Mouse (Mus musculus) kidney, postnatal 0 days (tissue): ENCODE results near the gene Strbp. TPM values are rescaled to one million over a fixed set of nuclear protein-coding genes. Genes with fewer than 3 reads are reported as not detected.

Source experiments
- ATAC-seq: fragments of 200-750 bp; cut with Nextera tagmentation; replicated peaks from 2 replicates; pipeline ENCODE4 v1.8.0; 2017; ENCODE audit warnings: low read depth, moderate number of reproducible peaks, moderate TSS enrichment, moderate library complexity; ENCODE audit not compliant: low FRiP score
- DNase-seq: peaks from one replicate; pipeline ENCODE4 v3.0.0-alpha.2; 2016; ENCODE audit warnings: low spot score
- H3K27ac ChIP-seq: fragments of 300-500 bp; sonication (generic); 2 replicates; pipeline ENCODE4 v1.5.1; 2014; ENCODE audit warnings: mild to moderate bottlenecking
- H3K27me3 ChIP-seq: fragments of 300-500 bp; sonication (generic); 2 replicates; pipeline ENCODE4 v1.6.1; 2014; ENCODE audit warnings: low read length, mixed read lengths; ENCODE audit not compliant: insufficient read depth
- H3K36me3 ChIP-seq: fragments of 300-500 bp; sonication (generic); 2 replicates; pipeline ENCODE4 v1.6.1; 2014; ENCODE audit warnings: low read length, mixed read lengths; ENCODE audit not compliant: insufficient read depth
- H3K4me1 ChIP-seq: fragments of 300-500 bp; sonication (generic); replicated peaks from 2 replicates; pipeline ENCODE4 v1.6.1; 2014; ENCODE audit warnings: antibody characterized with exemption, low read length, mixed read lengths; ENCODE audit not compliant: insufficient read depth
- H3K4me2 ChIP-seq: fragments of 300-500 bp; sonication (generic); 2 replicates; pipeline ENCODE4 v1.6.1; 2014; ENCODE audit warnings: mild to moderate bottlenecking, low read length, moderate library complexity, mixed read lengths
- H3K4me3 ChIP-seq: fragments of 300-500 bp; sonication (generic); replicated peaks from 2 replicates; pipeline ENCODE4 v1.5.1; 2014; ENCODE audit warnings: low read depth, low read length
- H3K9ac ChIP-seq: fragments of 300-500 bp; sonication (generic); 2 replicates; pipeline ENCODE4 v1.6.1; 2014; ENCODE audit warnings: low read depth, low read length
- H3K9me3 ChIP-seq: fragments of 300-500 bp; sonication (generic); replicated peaks from 2 replicates; pipeline ENCODE4 v1.6.1; 2016; ENCODE audit warnings: low read length, inconsistent platforms, mixed read lengths
- CTCF ChIP-seq: IDR thresholded peaks from 2 replicates; pipeline ENCODE4 v1.5.1; 2016; ENCODE audit warnings: antibody characterized with exemption, low read depth, mild to moderate bottlenecking, moderate library complexity
- WGBS: fragments of 180-500 bp; shearing (Covaris S2); extraction: QIAGEN DNeasy Blood & Tissue Kit; methylation state at CpG from one replicate; pipeline ENCODE4 v1.1.7; 2014; 5-methylcytosine and 5-hydroxymethylcytosine counted together
- polyA plus RNA-seq: library from polyadenylated mRNA; unstranded; fragments of >200 nt; fragmentation: Nextera tagmentation; extraction: Ambion mirVana; gene quantifications from 2 replicates; pipeline ENCODE4 v1.2.1, GENCODE M21; 2015

Gene Strbp
- polyA plus RNA-seq, 1 experiment from 2014 or later: 42.0 TPM

DNA sequence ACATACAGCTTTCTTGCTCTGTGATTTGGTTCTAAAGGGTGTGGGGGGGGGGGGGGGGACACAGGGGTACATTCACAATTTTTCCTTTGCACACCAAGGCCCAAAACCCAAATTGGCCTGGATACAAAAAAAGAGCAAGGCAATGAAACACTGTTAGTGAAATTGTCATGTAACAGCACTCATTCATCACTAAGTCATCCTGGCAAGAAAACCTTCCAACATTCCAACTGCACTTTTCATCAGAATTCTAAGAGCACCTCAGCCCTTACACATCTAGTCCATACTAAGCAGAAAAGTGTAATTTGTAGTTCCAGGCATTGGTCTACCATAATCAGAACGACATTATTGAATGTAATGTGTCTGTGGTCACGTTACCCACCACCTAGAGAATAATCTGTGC lies 131.5 kb downstream of the Strbp start:
- H3K9me3 ChIP-seq: no peaks in the 10 kb centered on the region
- H3K36me3 ChIP-seq: peaks cover 15% of the 10 kb centered on the region; the same call in 1 of the 2 replicates
- TF ChIP-seq CTCF: no peak
- no peak overlapping the region for H3K27ac ChIP-seq
- no peaks in the 10 kb centered on the region for H3K4me1 ChIP-seq
- 90% methylated on average over 2 of the region's 2 CpGs for WGBS
- H3K27me3 ChIP-seq: no peaks in the 10 kb centered on the region
- no peak overlapping the region for H3K9ac ChIP-seq
- ATAC-seq (no peak), DNase-seq (no peak)
- no peak overlapping the region for H3K4me3 ChIP-seq
- H3K4me2 ChIP-seq: no peak overlapping the region

DNA sequence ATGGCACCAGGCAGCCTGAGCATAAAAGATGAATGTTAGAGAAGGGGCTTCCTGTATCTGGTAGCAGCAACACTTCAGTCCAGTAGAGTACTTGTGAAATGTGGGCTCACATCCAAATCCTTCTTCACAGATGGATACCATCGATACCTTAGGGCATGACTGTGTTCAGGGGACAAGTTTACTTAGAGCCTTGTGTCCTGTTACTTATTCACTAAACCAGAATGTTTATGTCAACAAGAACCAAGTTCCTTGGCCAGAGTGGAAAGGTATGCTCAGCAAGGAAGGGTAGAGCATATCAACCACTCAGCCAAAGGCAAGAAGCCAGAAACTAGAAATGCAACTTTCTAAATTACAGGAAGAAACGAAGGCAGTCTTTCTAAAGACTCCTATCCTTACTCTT lies 133.0 kb downstream of the Strbp start:
- no peaks in the 10 kb centered on the region for H3K27me3 ChIP-seq
- WGBS: 60% methylated on average over 2 of the region's 2 CpGs
- no peak overlapping the region for H3K4me3 ChIP-seq
- ATAC-seq (peak; percentile 75; the same call in 1 of the 2 replicates), DNase-seq (peak; percentile 37)
- H3K36me3 ChIP-seq: peaks cover 19% of the 10 kb centered on the region; the same call in 1 of the 2 replicates
- H3K27ac ChIP-seq: peak overlapping the region; percentile 14; the same call in 1 of the 2 replicates
- no peak overlapping the region for H3K9ac ChIP-seq
- TF ChIP-seq CTCF: no peak
- H3K9me3 ChIP-seq: no peaks in the 10 kb centered on the region
- H3K4me2 ChIP-seq: no peak overlapping the region
- no peaks in the 10 kb centered on the region for H3K4me1 ChIP-seq

DNA sequence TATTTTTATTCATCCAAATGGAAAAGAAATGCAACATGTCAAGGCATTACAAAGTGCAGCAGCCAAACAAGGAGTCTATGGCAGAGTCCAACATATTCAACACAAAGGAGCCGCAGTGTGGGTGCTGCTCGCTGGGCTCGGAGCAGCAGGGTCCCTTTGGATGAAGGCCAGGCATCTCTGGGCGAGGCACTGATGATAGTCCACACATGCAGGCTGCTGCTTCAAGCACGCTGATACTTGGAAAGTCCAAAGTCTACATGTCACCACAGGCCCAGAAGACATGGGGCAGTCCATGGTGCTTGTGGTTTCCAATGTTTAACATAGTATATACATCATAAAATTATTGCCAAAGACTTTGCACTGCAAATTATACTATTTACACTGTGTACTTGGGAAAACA lies 133.8 kb downstream of the Strbp start:
- Histone ChIP-seq H3K4me2 (no peak overlapping the region), H3K36me3 (peaks cover 20% of the 10 kb centered on the region), H3K27me3 (no peaks in the 10 kb centered on the region), H3K9ac (no peak overlapping the region), H3K9me3 (no peaks in the 10 kb centered on the region), H3K27ac (no peak overlapping the region), H3K4me3 (no peak overlapping the region), H3K4me1 (no peaks in the 10 kb centered on the region)
- no peak for DNase-seq
- 85% methylated on average over 5 of the region's 5 CpGs for WGBS
- TF ChIP-seq CTCF: no peak
- no peak for ATAC-seq

DNA sequence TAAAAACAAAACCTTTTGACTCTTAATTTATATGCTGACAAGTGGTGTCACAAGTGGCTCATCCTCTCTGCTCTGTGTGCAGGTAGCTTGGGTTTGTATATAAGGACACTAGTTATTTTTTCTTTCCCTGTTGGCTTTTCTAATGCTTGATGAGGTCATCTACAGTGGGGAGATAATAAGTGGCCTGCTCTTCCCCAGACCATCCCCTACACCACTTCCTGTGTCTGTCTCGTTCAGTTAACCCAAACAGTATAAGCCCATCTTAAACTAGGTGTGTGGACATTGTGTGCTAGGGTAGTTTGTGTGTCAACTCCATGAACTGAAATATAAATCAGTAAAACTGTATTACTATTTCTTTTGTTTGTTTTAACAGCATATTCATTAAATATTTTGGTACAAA lies 137.6 kb downstream of the Strbp start:
- no peak overlapping the region for H3K4me3 ChIP-seq
- no peaks in the 10 kb centered on the region for H3K9me3 ChIP-seq
- 74% methylated on average over 1 of the region's 1 CpGs for WGBS
- no peak for TF ChIP-seq CTCF
- no peak overlapping the region for H3K4me2 ChIP-seq
- H3K9ac ChIP-seq: no peak overlapping the region
- no peak overlapping the region for H3K27ac ChIP-seq
- no peaks in the 10 kb centered on the region for H3K27me3 ChIP-seq
- DNase-seq (no peak), ATAC-seq (no peak)
- H3K4me1 ChIP-seq: no peaks in the 10 kb centered on the region
- peaks cover 46% of the 10 kb centered on the region for H3K36me3 ChIP-seq

DNA sequence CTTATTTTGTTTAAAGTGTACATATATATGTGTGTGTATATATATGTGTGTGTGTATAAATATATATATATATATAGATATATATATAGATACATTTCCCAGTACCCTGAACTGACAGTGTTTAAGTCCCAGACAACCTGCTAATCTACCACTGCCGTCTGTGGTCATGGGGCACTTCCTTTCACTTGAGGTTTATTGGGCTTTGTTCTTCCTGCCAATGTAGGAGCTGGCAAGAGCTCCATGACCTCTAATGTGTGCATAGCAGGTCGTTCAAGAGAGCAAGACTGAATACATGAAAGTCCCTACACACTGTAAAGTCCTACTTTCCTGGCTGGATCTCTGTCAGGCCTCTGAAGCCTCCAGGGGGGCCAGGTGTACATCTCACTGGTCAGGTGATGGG lies 138.1 kb downstream of the Strbp start:
- ATAC-seq (no peak), DNase-seq (no peak)
- Histone ChIP-seq H3K27ac (no peak overlapping the region), H3K27me3 (no peaks in the 10 kb centered on the region), H3K9ac (no peak overlapping the region), H3K4me3 (no peak overlapping the region), H3K4me2 (no peak overlapping the region), H3K9me3 (no peaks in the 10 kb centered on the region), H3K36me3 (peaks cover 50% of the 10 kb centered on the region), H3K4me1 (no peaks in the 10 kb centered on the region)
- no peak for TF ChIP-seq CTCF
- 54% methylated on average over 2 of the region's 2 CpGs for WGBS

DNA sequence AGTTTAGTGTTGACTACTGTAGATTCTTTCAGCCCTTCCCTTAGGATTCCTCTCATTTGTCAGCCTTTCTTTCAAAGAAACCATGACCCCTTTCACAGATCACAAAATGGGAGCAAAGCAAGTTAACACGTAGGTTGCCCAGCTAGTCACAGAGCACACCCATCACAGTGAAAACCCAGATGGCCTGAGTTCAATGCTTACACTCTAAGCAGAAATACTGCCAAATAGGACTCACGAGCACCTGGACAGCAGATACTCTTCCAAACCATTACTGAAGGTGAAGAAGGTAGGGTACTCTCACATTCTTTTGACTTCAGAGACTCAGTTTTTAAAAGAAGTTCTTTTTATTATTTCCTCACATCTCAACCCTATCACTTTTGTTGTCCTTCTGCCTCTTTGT lies 147.3 kb downstream of the Strbp start:
- TF ChIP-seq CTCF: no peak
- Histone ChIP-seq H3K9ac (no peak overlapping the region), H3K36me3 (peaks cover 66% of the 10 kb centered on the region), H3K4me2 (no peak overlapping the region), H3K9me3 (no peaks in the 10 kb centered on the region), H3K4me1 (no peaks in the 10 kb centered on the region), H3K4me3 (no peak overlapping the region), H3K27me3 (no peaks in the 10 kb centered on the region), H3K27ac (no peak overlapping the region)
- ATAC-seq (no peak), DNase-seq (no peak)
- WGBS: 53% methylated on average over 2 of the region's 2 CpGs

DNA sequence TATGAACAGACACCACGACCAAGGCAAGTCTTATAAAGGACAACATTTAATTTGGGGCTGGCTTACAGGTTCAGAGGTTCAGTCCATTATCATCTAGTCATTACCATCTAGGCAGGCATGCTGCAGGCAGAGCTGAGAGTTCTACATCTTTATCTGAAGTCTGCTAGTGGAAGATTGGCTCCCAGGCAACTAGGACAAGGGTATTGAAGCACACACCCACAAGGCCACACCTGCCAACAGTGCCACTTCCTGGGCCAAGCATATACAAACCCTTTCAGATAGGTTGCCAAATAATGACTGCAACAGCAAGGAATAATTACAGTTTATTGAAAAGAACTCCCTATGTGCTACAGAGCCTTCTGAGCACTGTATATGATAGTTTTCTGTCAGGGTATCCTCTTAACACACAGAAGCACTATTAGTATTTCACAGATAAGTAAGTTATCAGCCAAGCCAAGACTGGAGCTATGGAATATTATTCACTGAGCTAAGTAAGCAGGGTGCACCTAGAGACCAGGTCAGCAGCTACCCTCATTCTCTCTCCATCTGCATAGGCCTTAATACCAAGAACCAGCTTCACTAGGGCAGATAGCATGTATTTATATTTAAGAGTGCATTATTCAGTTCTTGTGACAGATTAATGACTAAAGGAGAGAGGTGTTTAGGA lies 154.2 kb downstream of the Strbp start:
- 84% methylated on average over 1 of the region's 1 CpGs for WGBS
- no peak for ATAC-seq

More for the DNA sequence above, 154.2 kb downstream of the Strbp start:
- Histone ChIP-seq H3K9me3 (no peaks in the 10 kb centered on the region), H3K27me3 (no peaks in the 10 kb centered on the region), H3K4me1 (no peaks in the 10 kb centered on the region), H3K9ac (no peak overlapping the region), H3K36me3 (peaks cover 37% of the 10 kb centered on the region; the same call in 1 of the 2 replicates), H3K27ac (no peak overlapping the region), H3K4me2 (no peak overlapping the region), H3K4me3 (no peak overlapping the region)
- TF ChIP-seq CTCF: no peak
- DNase-seq: no peak
